ENCODE assay signal across 8 mouse cellular contexts in genomic region chr8:72443338-72443993, GRCm38 (mm10). TPM values are rescaled to one million over a fixed set of nuclear protein-coding genes. Genes with fewer than 3 reads are reported as not detected.
DNase-seq lines count a peak whose midpoint lies in the region; ATAC-seq lines count a peak whose summit lies in the region.

TSS of gene Calr3 (minus strand) at chr8:72443870.
TSS of gene 1700030K09Rik (plus strand) at chr8:72443880.

- peak within 1 kb of the TSS; percentile 54 for H3K9ac ChIP-seq in hindbrain, embryonic 15.5 days

- peaks cover 37% of the 10 kb centered on the region for H3K4me1 ChIP-seq in hindbrain, embryonic 15.5 days (replicated peaks)

- peak; percentile 97 for DNase-seq in T-cell, adult 2 months (ENCODE audit: low spot score)
- peak; percentile 98 to 99 for DNase-seq in cerebellum, postnatal 36 days
- DNase-seq in frontal cortex, postnatal 36 days (ENCODE audit: low spot score in 2 of 2), result peak; percentile 98 to 99
- DNase-seq in left cerebral cortex, adult 11 months (ENCODE audit: low spot score), result peak; percentile 98
- peak; percentile 98 for DNase-seq in lung, postnatal 4 days
- DNase-seq in retina, postnatal 7 days (ENCODE audit: low read depth, low spot score), result peak; percentile 96
- peak; percentile 81 for DNase-seq in urinary bladder, adult 2 months (ENCODE audit: low spot score)

- H3K27ac ChIP-seq in hindbrain, embryonic 15.5 days (replicated peaks), result peak within 1 kb of the TSS; percentile 70

- 5% methylated on average over 34 of the region's 34 CpGs for WGBS in hindbrain, embryonic 15.5 days

- no peaks in the 10 kb centered on the region for H3K9me3 ChIP-seq in hindbrain, embryonic 15.5 days

- no peaks in the 10 kb centered on the region for H3K27me3 ChIP-seq in hindbrain, embryonic 15.5 days

- H3K36me3 ChIP-seq in hindbrain, embryonic 15.5 days, result no peaks in the 10 kb centered on the region

- H3K4me3 ChIP-seq in hindbrain, embryonic 15.5 days, result peak within 1 kb of the TSS; percentile 43

- peak within 1 kb of the TSS; percentile 74 for H3K4me2 ChIP-seq in hindbrain, embryonic 15.5 days

- ATAC-seq in hindbrain, embryonic 15.5 days (ENCODE audit: low FRiP score, low read depth), result peak; percentile 99

RNA-seq across cellular contexts. Expression of gene Calr3, which starts in this region (rescaled TPM):
- 0.85 and 1.5 TPM in 2 replicates for polyA plus RNA-seq in hindbrain, embryonic 15.5 days (2015; fragmentation: Nextera tagmentation; extraction: Ambion mirVana)
- polyA plus RNA-seq in urinary bladder, adult 2 months (2012; rRNA removed), result 0.98 and 1.2 TPM in 2 replicates

RNA-seq across cellular contexts. Expression of gene 1700030K09Rik, which starts in this region (rescaled TPM):
- polyA plus RNA-seq in hindbrain, embryonic 15.5 days (2015; fragmentation: Nextera tagmentation; extraction: Ambion mirVana), result 16.5 and 17.0 TPM in 2 replicates
- polyA plus RNA-seq in urinary bladder, adult 2 months (2012; rRNA removed), result 8.7 and 9.3 TPM in 2 replicates

Comparison
In these comparisons a context has a peak if more than half of its experiments do, and no peak if none do; other contexts are left out.
1. Peak in every context shown above with its lines: DNase-seq, ATAC-seq, H3K4me3 ChIP-seq and H3K27ac ChIP-seq.